Mouse (Mus musculus) macrophage (primary cell): ENCODE data around the gene Sprr2j-ps. TPM values are rescaled to one million over a fixed set of nuclear protein-coding genes. Genes with fewer than 3 reads are reported as not detected.

ENCODE experiments used
- H3K27ac ChIP-seq: fragments of 350-480 bp; formaldehyde crosslinking; 2 replicates; pipeline ENCODE4 v1.9.0; 2021
- H3K36me3 ChIP-seq: fragments of 350-480 bp; formaldehyde crosslinking; 2 replicates; pipeline ENCODE4 v1.9.0; 2021; ENCODE audit errors: inconsistent target
- H3K4me3 ChIP-seq: fragments of 350-480 bp; formaldehyde crosslinking; 2 replicates; pipeline ENCODE4 v1.9.0; 2021; ENCODE audit errors: inconsistent target
- H3K79me2 ChIP-seq: fragments of 350-480 bp; formaldehyde crosslinking; 2 replicates; pipeline ENCODE4 v1.9.0; 2021; ENCODE audit errors: inconsistent target
- WGBS: methylation state at CpG from one replicate; pipeline ENCODE4 v1.1.7; 2026; ENCODE audit warnings: inconsistent platforms; ENCODE audit not compliant: missing documents; 5-methylcytosine and 5-hydroxymethylcytosine counted together
- polyA plus RNA-seq: library from polyadenylated mRNA; stranded (reverse); fragments of 250-400 nt; gene quantifications from 3 replicates; pipeline ENCODE4 v1.2.4, GENCODE M21; 2018; ENCODE audit warnings: inconsistent platforms
- total RNA-seq, 78 experiments: library from RNA; depleted of rRNA; stranded (reverse); fragments of 250-400 nt; gene quantifications; 1 replicate in 9 of 78; 2 replicates in 24 of 78; 3 replicates in 43 of 78; 4 replicates in 2 of 78; pipeline ENCODE4 v1.2.4; 2018; ENCODE audit warnings: inconsistent platforms in 56 of 78

Gene Sprr2j-ps
- total RNA-seq (2018; cell fraction: chromatin; rRNA removed): not detected
- total RNA-seq (2018; cell fraction: cytosol; rRNA removed): not detected
- not detected for total RNA-seq (2018; cell fraction: nucleus; rRNA removed)
- polyA plus RNA-seq: not detected in 3 replicates

DNA sequence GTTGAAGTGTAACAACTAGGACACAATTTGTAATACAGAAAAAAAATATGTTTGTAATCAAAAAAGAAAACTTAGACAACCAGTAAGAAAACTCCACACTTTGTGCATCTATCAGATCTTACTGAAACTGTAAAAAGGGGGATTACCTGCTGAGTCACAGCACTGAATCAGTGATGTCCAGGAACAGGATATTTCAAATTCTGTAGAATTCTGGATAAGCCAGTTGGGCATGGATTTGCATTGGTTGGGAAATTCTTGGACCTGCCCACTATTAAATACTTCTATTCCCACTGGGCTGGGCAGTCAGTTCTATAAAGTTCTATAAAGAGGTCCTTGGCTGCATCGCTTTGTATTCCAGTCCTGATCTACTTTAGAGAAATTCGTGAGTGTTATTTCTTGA, at the start of gene Sprr2j-ps:
Gene Sprr2j-ps (plus strand): TSS at position 301 of the 400 bp plus-strand sequence.
- Histone ChIP-seq H3K36me3 (no peaks in the 10 kb centered on the region), H3K79me2 (no peaks in the 10 kb centered on the region), H3K4me3 (no peak within 1 kb of the TSS), H3K27ac (no peak within 1 kb of the TSS)
- WGBS: 92% methylated on average over 2 of the region's 2 CpGs

GRCm38 (mm10) chr3:92373613-92374012, 44.3 kb upstream of the Sprr2j-ps start:
- WGBS: 69% methylated on average over 2 of the region's 2 CpGs
- no peaks in the 10 kb centered on the region for H3K36me3 ChIP-seq
- H3K79me2 ChIP-seq: no peaks in the 10 kb centered on the region
- no peak overlapping the region for H3K4me3 ChIP-seq
- H3K27ac ChIP-seq: no peak overlapping the region

DNA sequence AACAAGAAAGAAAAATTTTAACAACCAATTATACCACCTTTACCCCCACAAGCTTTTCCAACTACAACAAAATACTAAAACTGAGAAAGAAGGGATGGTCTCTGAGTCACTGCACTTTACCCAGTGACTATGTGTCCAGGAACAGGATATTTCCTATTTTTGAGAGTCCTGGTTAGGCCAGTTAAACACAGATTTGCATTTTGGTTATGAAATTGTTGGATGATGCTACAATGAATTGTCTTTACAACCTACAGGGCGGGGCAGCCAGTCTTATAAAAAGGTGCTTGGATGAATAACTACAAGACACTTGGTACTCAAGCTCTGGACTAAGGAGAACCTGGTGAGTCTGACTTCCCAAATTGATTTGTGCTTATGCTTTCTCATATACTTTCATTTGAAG, 32.5 kb upstream of the Sprr2j-ps start, which contains the start of gene Sprr2h:
Gene Sprr2h (plus strand): TSS at position 301 of the 400 bp plus-strand sequence.
- Histone ChIP-seq H3K27ac (no peak within 1 kb of the TSS), H3K36me3 (no peaks in the 10 kb centered on the region), H3K79me2 (no peaks in the 10 kb centered on the region), H3K4me3 (no peak within 1 kb of the TSS)
- WGBS: 60% methylated on average over 1 of the region's 1 CpGs

- no peak overlapping the region for H3K27ac ChIP-seq
- 0% methylated on average over 1 of the region's 1 CpGs for WGBS
- no peaks in the 10 kb centered on the region for H3K79me2 ChIP-seq
- H3K36me3 ChIP-seq: no peaks in the 10 kb centered on the region
- H3K4me3 ChIP-seq: no peak overlapping the region
Measured at GRCm38 (mm10) chr3:92394301-92394700, 23.6 kb upstream of the Sprr2j-ps start.

GRCm38 (mm10) chr3:92407691-92408090, 10.2 kb upstream of the Sprr2j-ps start, which contains the start of gene Sprr2i:
TSS of gene Sprr2i (plus strand) at chr3:92407991.
- 97% methylated on average over 2 of the region's 2 CpGs for WGBS

DNA sequence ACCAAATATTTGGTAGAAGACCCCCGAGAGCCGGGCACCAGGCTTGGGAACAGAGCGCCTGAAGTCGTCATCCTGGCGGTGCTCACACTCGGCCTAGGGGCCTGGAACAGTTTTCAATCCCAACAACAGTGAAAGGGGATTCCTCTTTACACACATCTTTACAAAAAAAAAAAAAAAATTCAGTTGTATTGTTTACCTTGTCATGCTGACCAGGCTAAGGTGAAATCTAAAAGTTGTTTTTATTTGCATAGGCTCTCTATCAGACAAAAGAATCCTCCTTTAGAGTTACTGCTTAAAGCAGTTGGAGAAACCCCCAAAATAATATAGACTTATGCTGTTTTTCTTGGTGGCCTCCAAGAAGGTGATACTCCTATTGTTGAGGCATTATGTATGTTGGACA, 11.4 kb downstream of the Sprr2j-ps start, which contains the start of gene Gm9774:
Gene Gm9774 (minus strand): TSS at position 101 of the 400 bp plus-strand sequence.
- Histone ChIP-seq H3K36me3 (no peaks in the 10 kb centered on the region), H3K79me2 (no peaks in the 10 kb centered on the region), H3K27ac (no peak within 1 kb of the TSS), H3K4me3 (no peak within 1 kb of the TSS)
- WGBS: 83% methylated on average over 3 of the region's 6 CpGs

More at GRCm38 (mm10) chr3:92407691-92408090, 10.2 kb upstream of the Sprr2j-ps start, which contains the start of gene Sprr2i:
- H3K4me3 ChIP-seq: no peak within 1 kb of the TSS
- H3K36me3 ChIP-seq: no peaks in the 10 kb centered on the region
- H3K27ac ChIP-seq: no peak within 1 kb of the TSS
- no peaks in the 10 kb centered on the region for H3K79me2 ChIP-seq

GRCm38 (mm10) chr3:92432282-92432681, 14.4 kb downstream of the Sprr2j-ps start, which contains the start of gene Sprr2k:
TSS of gene Sprr2k (plus strand) at chr3:92432582.
- Histone ChIP-seq H3K4me3 (no peak within 1 kb of the TSS), H3K79me2 (no peaks in the 10 kb centered on the region), H3K27ac (no peak within 1 kb of the TSS), H3K36me3 (no peaks in the 10 kb centered on the region)
- 85% methylated on average over 2 of the region's 2 CpGs for WGBS

DNA sequence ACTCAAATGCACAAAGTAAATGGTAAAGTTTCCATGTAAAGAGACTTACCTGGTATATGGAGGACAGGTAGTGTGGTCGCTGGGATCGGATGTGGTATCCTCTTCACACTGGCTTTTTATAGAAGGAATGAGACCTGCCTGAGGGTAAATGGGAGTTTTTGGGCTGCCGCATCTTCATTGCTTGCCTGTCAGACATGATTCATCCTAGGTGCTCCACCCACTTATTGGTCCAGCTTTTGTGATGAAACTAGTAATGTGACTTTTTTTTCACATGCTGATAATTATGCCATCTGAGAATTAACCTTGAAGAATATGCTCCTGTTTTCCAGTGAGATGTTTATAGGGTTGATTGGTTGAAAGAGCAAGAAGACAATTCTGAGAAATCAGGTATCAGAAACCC, 20.8 kb downstream of the Sprr2j-ps start, which contains the start of gene Sprr1b:
Gene Sprr1b (minus strand): TSS at position 101 of the 400 bp plus-strand sequence.
- H3K27ac ChIP-seq: no peak within 1 kb of the TSS
- H3K79me2 ChIP-seq: no peaks in the 10 kb centered on the region
- 92% methylated on average over 3 of the region's 3 CpGs for WGBS
- H3K4me3 ChIP-seq: no peak within 1 kb of the TSS
- H3K36me3 ChIP-seq: no peaks in the 10 kb centered on the region

GRCm38 (mm10) chr3:92440177-92440576, 22.3 kb downstream of the Sprr2j-ps start:
- H3K27ac ChIP-seq: no peak overlapping the region
- no peak overlapping the region for H3K4me3 ChIP-seq
- no peaks in the 10 kb centered on the region for H3K36me3 ChIP-seq
- H3K79me2 ChIP-seq: no peaks in the 10 kb centered on the region
- 95% methylated on average over 3 of the region's 3 CpGs for WGBS

- no peaks in the 10 kb centered on the region for H3K79me2 ChIP-seq
- no peak overlapping the region for H3K27ac ChIP-seq
- H3K36me3 ChIP-seq: no peaks in the 10 kb centered on the region
- no peak overlapping the region for H3K4me3 ChIP-seq
- WGBS: 90% methylated on average over 5 of the region's 5 CpGs
Measured at GRCm38 (mm10) chr3:92455151-92455550, 37.3 kb downstream of the Sprr2j-ps start.

DNA sequence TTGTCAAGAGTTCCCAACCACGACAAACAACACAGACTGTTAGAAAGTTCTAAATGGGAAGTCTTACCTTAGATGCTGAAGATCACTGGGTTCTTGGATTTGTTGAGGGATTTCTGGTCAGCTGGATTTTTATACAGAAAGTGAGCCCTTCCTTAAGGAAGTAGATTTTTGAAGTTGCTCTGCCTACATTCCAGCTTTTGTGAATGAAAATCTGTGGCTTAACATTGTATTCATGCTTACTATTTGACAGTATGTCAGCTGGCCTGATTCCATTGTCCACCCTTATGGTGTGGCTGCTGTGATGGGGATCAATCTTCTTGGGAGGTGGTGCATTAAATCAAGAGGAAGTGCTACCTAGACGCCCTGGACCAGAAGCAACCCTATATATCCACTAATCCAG, 40.7 kb downstream of the Sprr2j-ps start, which contains the start of gene Sprr3:
Gene Sprr3 (minus strand): TSS at position 101 of the 400 bp plus-strand sequence.
- 90% methylated on average over 2 of the region's 2 CpGs for WGBS
- no peaks in the 10 kb centered on the region for H3K79me2 ChIP-seq

GRCm38 (mm10) chr3:92466576-92466975, 48.7 kb downstream of the Sprr2j-ps start:
- Histone ChIP-seq H3K36me3 (no peaks in the 10 kb centered on the region), H3K27ac (no peak overlapping the region), H3K79me2 (no peaks in the 10 kb centered on the region), H3K4me3 (no peak overlapping the region)
- 82% methylated on average over 1 of the region's 1 CpGs for WGBS

More for the DNA sequence above, 40.7 kb downstream of the Sprr2j-ps start, which contains the start of gene Sprr3:
- no peak within 1 kb of the TSS for H3K4me3 ChIP-seq
- H3K27ac ChIP-seq: no peak within 1 kb of the TSS
- H3K36me3 ChIP-seq: no peaks in the 10 kb centered on the region

DNA sequence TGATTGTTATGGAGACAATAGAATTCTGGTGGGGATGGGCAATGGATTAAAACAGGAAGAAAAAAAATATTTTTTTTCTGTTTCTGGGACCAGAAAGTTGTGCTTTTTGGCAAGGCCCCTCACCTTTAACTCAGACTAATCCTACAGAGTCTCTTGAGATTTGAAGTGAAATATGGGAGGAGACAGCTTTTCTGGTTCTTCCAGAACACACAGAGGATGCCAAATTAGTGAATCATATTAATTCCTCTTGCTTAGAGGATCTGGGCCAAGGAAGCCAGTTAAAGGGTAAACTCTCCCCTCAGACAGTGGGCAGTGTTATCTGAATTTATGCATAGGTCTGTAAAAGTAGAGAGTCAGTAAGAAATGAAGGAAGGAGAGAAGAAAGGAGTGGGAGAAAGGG, 49.5 kb downstream of the Sprr2j-ps start:
- Histone ChIP-seq H3K79me2 (no peaks in the 10 kb centered on the region), H3K27ac (no peak overlapping the region), H3K4me3 (no peak overlapping the region), H3K36me3 (no peaks in the 10 kb centered on the region)
